Mouse (Mus musculus) C2C12 (cell line): Measurements from ENCODE around the gene Cacna1i. TPM values are rescaled to one million over a fixed set of nuclear protein-coding genes. Genes with fewer than 3 reads are reported as not detected.

ENCODE experiments used
- H3K27me3 ChIP-seq: one replicate; pipeline ENCODE4 v1.6.1; 2011; ENCODE audit not compliant: control insufficient read depth, insufficient read depth, insufficient read length
- H3K36me3 ChIP-seq: one replicate; pipeline ENCODE4 v1.6.1; 2011; ENCODE audit not compliant: control insufficient read depth, insufficient read depth
- H3K4me3 ChIP-seq: one replicate; pipeline ENCODE4 v1.5.1; 2011; ENCODE audit warnings: mild to moderate bottlenecking, control low read depth; ENCODE audit not compliant: poor library complexity, insufficient read depth, severe bottlenecking
- H3K79me2 ChIP-seq: one replicate; pipeline ENCODE4 v1.6.1; 2011; ENCODE audit not compliant: control insufficient read depth, insufficient read depth
- H3K79me3 ChIP-seq: one replicate; pipeline ENCODE4 v1.6.1; 2011; ENCODE audit warnings: low read depth, control low read depth
- H3ac ChIP-seq: one replicate; pipeline ENCODE3; 2011; ENCODE audit warnings: low read depth; ENCODE audit not compliant: control insufficient read depth, insufficient read length
- CEBPB ChIP-seq: IDR thresholded peaks from one replicate; pipeline ENCODE4 v1.6.1; 2011; ENCODE audit warnings: low read depth, mild to moderate bottlenecking, control low read depth, moderate library complexity
- CTCF ChIP-seq: IDR thresholded peaks from one replicate; pipeline ENCODE4 v1.5.1; 2011; ENCODE audit not compliant: control insufficient read depth, insufficient read depth, insufficient read length
- FOSL1 ChIP-seq: IDR thresholded peaks from one replicate; pipeline ENCODE4 v1.8.0; 2011; ENCODE audit warnings: mild to moderate bottlenecking, low read length; ENCODE audit not compliant: poor library complexity, insufficient read depth, severe bottlenecking
- MAX ChIP-seq: IDR thresholded peaks from one replicate; pipeline ENCODE4 v1.6.1; 2011; ENCODE audit warnings: mild to moderate bottlenecking, control low read depth
- MYOD1 ChIP-seq: IDR thresholded peaks from one replicate; pipeline ENCODE4 v1.6.1; 2011; ENCODE audit warnings: low read depth; ENCODE audit not compliant: control insufficient read depth, insufficient read length
- MYOG ChIP-seq: IDR thresholded peaks from one replicate; pipeline ENCODE4 v1.6.1; 2011; ENCODE audit not compliant: control insufficient read depth, insufficient read length; ENCODE audit errors: extremely low read depth
- USF1 ChIP-seq: IDR thresholded peaks from one replicate; pipeline ENCODE4 v1.6.1; 2011; ENCODE audit warnings: low read depth, mild to moderate bottlenecking, control low read depth, moderate library complexity
- polyA plus RNA-seq: library from polyadenylated mRNA; unstranded; fragments of >200 nt; fragmentation: generic; extraction: Trizol; gene quantifications from one replicate; pipeline ENCODE4 v1.2.1, GENCODE M21; 2012; ENCODE audit warnings: missing spikeins

Gene Cacna1i
- polyA plus RNA-seq, 1 experiment, result not detected

- Histone ChIP-seq H3K36me3 (no peaks in the 10 kb centered on the region), H3K79me3 (no peaks in the 10 kb centered on the region), H3K79me2 (no peaks in the 10 kb centered on the region), H3K27me3 (peaks cover 44% of the 10 kb centered on the region), H3K4me3 (no peak overlapping the region), H3ac (no peak overlapping the region)
- TF ChIP-seq MYOG (no peak), CEBPB (no peak), CTCF (no peak), USF1 (no peak), FOSL1 (no peak), MAX (no peak), MYOD1 (no peak)
Observed at GRCm38 (mm10) chr15:80342394-80342793, 55.4 kb downstream of the Cacna1i start.

DNA sequence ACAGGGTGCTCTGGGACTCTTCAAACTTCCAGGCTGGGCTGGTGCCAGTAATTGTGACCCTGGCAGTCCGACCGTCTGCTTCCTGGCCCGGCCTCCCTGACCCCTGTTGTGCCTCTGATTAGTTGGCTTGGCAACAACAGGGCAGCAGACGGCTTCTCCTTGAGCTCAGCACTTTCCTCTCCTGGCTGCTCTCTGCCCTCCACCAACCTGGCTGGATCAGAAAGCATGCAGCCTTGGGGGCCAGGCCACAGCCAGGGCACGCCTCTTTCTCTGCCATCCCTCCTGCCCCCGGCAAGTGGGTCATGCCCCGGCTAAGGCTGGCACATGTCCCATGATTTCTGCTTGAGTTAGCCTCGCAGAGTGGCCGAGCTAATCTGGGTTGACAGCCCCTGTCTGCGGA lies 56.0 kb downstream of the Cacna1i start:
- Histone ChIP-seq H3K4me3 (no peak overlapping the region), H3K36me3 (no peaks in the 10 kb centered on the region), H3K79me2 (no peaks in the 10 kb centered on the region), H3K79me3 (no peaks in the 10 kb centered on the region), H3K27me3 (peaks cover 44% of the 10 kb centered on the region), H3ac (no peak overlapping the region)
- TF ChIP-seq USF1 (no peak), MYOD1 (no peak), MYOG (no peak), MAX (no peak), FOSL1 (no peak), CTCF (no peak), CEBPB (no peak)

- Histone ChIP-seq H3K36me3 (no peaks in the 10 kb centered on the region), H3K79me3 (no peaks in the 10 kb centered on the region), H3ac (no peak overlapping the region), H3K79me2 (no peaks in the 10 kb centered on the region), H3K4me3 (no peak overlapping the region), H3K27me3 (peaks cover 44% of the 10 kb centered on the region)
- TF ChIP-seq FOSL1 (no peak), MYOG (no peak), MYOD1 (no peak), CTCF (no peak), USF1 (no peak), MAX (no peak), CEBPB (no peak)
Observed at GRCm38 (mm10) chr15:80343731-80344130, 56.7 kb downstream of the Cacna1i start.

GRCm38 (mm10) chr15:80346510-80346909 lies 59.5 kb downstream of the Cacna1i start:
- Histone ChIP-seq H3K4me3 (no peak overlapping the region), H3K79me2 (no peaks in the 10 kb centered on the region), H3K36me3 (no peaks in the 10 kb centered on the region), H3K27me3 (peaks cover 61% of the 10 kb centered on the region), H3ac (no peak overlapping the region), H3K79me3 (no peaks in the 10 kb centered on the region)
- TF ChIP-seq MYOG (no peak), FOSL1 (no peak), CTCF (no peak), USF1 (no peak), CEBPB (no peak), MYOD1 (no peak), MAX (no peak)

DNA sequence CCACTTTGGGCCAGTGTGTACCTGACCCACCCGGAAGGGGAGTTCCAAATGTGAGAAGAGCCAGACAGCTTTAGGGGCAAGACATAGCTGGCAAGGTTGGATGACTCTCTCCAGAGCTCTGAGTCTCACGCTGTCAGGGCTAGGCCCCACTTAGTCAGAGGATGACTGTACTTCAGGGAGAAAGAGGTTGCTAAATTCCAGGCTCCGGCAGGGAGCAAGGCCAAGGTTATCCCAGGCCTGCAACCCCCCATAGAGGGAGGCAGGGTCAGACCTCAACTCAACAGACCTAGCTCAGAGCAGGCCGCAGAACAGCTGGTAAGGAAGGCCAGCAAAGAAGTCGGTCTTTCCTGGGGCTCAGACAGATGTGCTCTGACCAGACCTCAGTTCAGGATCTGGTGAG lies 63.4 kb downstream of the Cacna1i start:
- Histone ChIP-seq H3K4me3 (no peak overlapping the region), H3K27me3 (peaks cover 64% of the 10 kb centered on the region), H3K36me3 (no peaks in the 10 kb centered on the region), H3K79me2 (no peaks in the 10 kb centered on the region), H3K79me3 (no peaks in the 10 kb centered on the region), H3ac (no peak overlapping the region)
- TF ChIP-seq FOSL1 (no peak), CTCF (no peak), CEBPB (no peak), MAX (no peak), MYOD1 (no peak), MYOG (no peak), USF1 (no peak)

- H3K4me3 ChIP-seq, result no peak overlapping the region
- no peaks in the 10 kb centered on the region for H3K79me2 ChIP-seq
- no peaks in the 10 kb centered on the region for H3K79me3 ChIP-seq
- peaks cover 71% of the 10 kb centered on the region for H3K27me3 ChIP-seq
- no peak for TF ChIP-seq CEBPB
- no peak for TF ChIP-seq MYOG
- no peak for TF ChIP-seq MAX
- TF ChIP-seq CTCF, result no peak
- TF ChIP-seq USF1, result no peak
- TF ChIP-seq MYOD1, result no peak
- TF ChIP-seq FOSL1, result no peak
- H3ac ChIP-seq, result no peak overlapping the region
- no peaks in the 10 kb centered on the region for H3K36me3 ChIP-seq
Observed at GRCm38 (mm10) chr15:80358798-80359197, 71.8 kb downstream of the Cacna1i start.
